Mouse (Mus musculus): ENCODE measurements around the gene B4galnt4. TPM values are rescaled to one million over a fixed set of nuclear protein-coding genes. Genes with fewer than 3 reads are reported as not detected.
A peak's percentile ranks its signal among the peaks of the same experiment; 100 is the strongest.

The B4galnt4 gene
- polyA plus RNA-seq, 1 experiment: 7.7 TPM

GRCm38 (mm10) chr7:141070058-141070862, 9.4 kb downstream of the B4galnt4 start:
- DNase-seq (ENCODE audit: low read depth): no peak

- no peak for DNase-seq (ENCODE audit: low read depth)
Observed at GRCm38 (mm10) chr7:141072017-141072745, 11.3 kb downstream of the B4galnt4 start.

GRCm38 (mm10) chr7:141073782-141074181, 12.9 kb downstream of the B4galnt4 start:
- no peak for DNase-seq (ENCODE audit: low read depth)

- no peak for DNase-seq (ENCODE audit: low read depth)
Observed at GRCm38 (mm10) chr7:141077841-141078240, 16.9 kb downstream of the B4galnt4 start, which contains the start of gene Pkp3. Gene Pkp3, plus strand, starts transcription at chr7:141078218.

- DNase-seq (ENCODE audit: low read depth): no peak
Observed at GRCm38 (mm10) chr7:141078876-141079275, 18.0 kb downstream of the B4galnt4 start.

- DNase-seq (ENCODE audit: low read depth): peak; percentile 61
Observed at GRCm38 (mm10) chr7:141079481-141080449, 18.9 kb downstream of the B4galnt4 start.

- no peak for DNase-seq (ENCODE audit: low read depth)
Observed at GRCm38 (mm10) chr7:141087894-141088293, 27.0 kb downstream of the B4galnt4 start.

GRCm38 (mm10) chr7:141088473-141088872, 27.6 kb downstream of the B4galnt4 start:
- DNase-seq (ENCODE audit: low read depth): no peak

GRCm38 (mm10) chr7:141090228-141090627, 29.3 kb downstream of the B4galnt4 start:
- DNase-seq (ENCODE audit: low read depth): no peak

GRCm38 (mm10) chr7:141092051-141092735, 31.3 kb downstream of the B4galnt4 start:
- no peak for DNase-seq (ENCODE audit: low read depth)

GRCm38 (mm10) chr7:141093950-141094349, 33.0 kb downstream of the B4galnt4 start:
- DNase-seq (ENCODE audit: low read depth): no peak

- no peak for DNase-seq (ENCODE audit: low read depth)
Observed at GRCm38 (mm10) chr7:141094487-141095205, 33.7 kb downstream of the B4galnt4 start.

GRCm38 (mm10) chr7:141096021-141096420, 35.1 kb downstream of the B4galnt4 start:
- DNase-seq (ENCODE audit: low read depth): no peak

- DNase-seq (ENCODE audit: low read depth): no peak
Observed at GRCm38 (mm10) chr7:141096649-141097056, 35.7 kb downstream of the B4galnt4 start.

- no peak for DNase-seq (ENCODE audit: low read depth)
Observed at GRCm38 (mm10) chr7:141097177-141097576, 36.3 kb downstream of the B4galnt4 start.

GRCm38 (mm10) chr7:141099911-141100691, 39.2 kb downstream of the B4galnt4 start, which contains the start of gene Sigirr:
Gene Sigirr, minus strand, starts transcription at chr7:141100572.
- no peak for DNase-seq (ENCODE audit: low read depth)

- no peak for DNase-seq (ENCODE audit: low read depth)
Observed at GRCm38 (mm10) chr7:141103161-141103560, 42.3 kb downstream of the B4galnt4 start.

- DNase-seq (ENCODE audit: low read depth): no peak
Observed at GRCm38 (mm10) chr7:141115874-141116273, 55.0 kb downstream of the B4galnt4 start.

- DNase-seq (ENCODE audit: low read depth): no peak
Observed at GRCm38 (mm10) chr7:141117636-141118035, 56.7 kb downstream of the B4galnt4 start, which contains the start of gene Ano9. Gene Ano9, minus strand, starts transcription at chr7:141117806.
